Mouse (Mus musculus) liver, embryonic 14.5 days (tissue): ENCODE data around the gene Klhl29. TPM values are rescaled to one million over a fixed set of nuclear protein-coding genes. Genes with fewer than 3 reads are reported as not detected.

Experiments used
- ATAC-seq: fragments of 200-750 bp; cut with Nextera tagmentation; 2 replicates; pipeline ENCODE4 v1.8.0; 2017; ENCODE audit warnings: moderate number of reproducible peaks, mild to moderate bottlenecking, moderate library complexity; ENCODE audit not compliant: insufficient read depth
- DNase-seq, 3 experiments: peaks; one replicate each; pipeline ENCODE4 v3.0.0-alpha.2; 2012 to 2013; ENCODE audit warnings: low read depth in 3 of 3, low spot score in 3 of 3
- H3K27ac ChIP-seq: fragments of 300-500 bp; sonication (generic); 2 replicates; pipeline ENCODE4 v1.5.1; 2014; ENCODE audit warnings: moderate library complexity, mild to moderate bottlenecking, control low read depth, inconsistent platforms
- H3K27me3 ChIP-seq: fragments of 300-500 bp; sonication (generic); 2 replicates; pipeline ENCODE4 v1.6.1; 2014; ENCODE audit warnings: mild to moderate bottlenecking, low read length, moderate library complexity; ENCODE audit not compliant: control insufficient read depth, insufficient read depth
- H3K36me3 ChIP-seq: fragments of 300-500 bp; sonication (generic); replicated peaks from 2 replicates; pipeline ENCODE4 v1.6.1; 2014; ENCODE audit warnings: low read depth; ENCODE audit not compliant: control insufficient read depth, insufficient read depth
- H3K4me1 ChIP-seq, 2 experiments: fragments of 200-500 bp in 1 of 2; fragments of 300-500 bp in 1 of 2; sonication (generic) in 1 of 2; replicated peaks; 2 replicates each; pipeline ENCODE4 v1.6.1; 2012 to 2014; ENCODE audit warnings: antibody characterized with exemption in 1 of 2, inconsistent platforms in 1 of 2, low read length in 1 of 2; ENCODE audit not compliant: control insufficient read depth in 2 of 2, insufficient read depth in 2 of 2
- H3K4me2 ChIP-seq: fragments of 300-500 bp; sonication (generic); 2 replicates; pipeline ENCODE4 v1.6.1; 2014; ENCODE audit warnings: low read depth, mild to moderate bottlenecking, control low read depth, moderate library complexity
- H3K4me3 ChIP-seq, 2 experiments: fragments of 200-500 bp in 1 of 2; fragments of 300-500 bp in 1 of 2; sonication (generic) in 1 of 2; 2 replicates each; pipeline ENCODE4 v1.5.1; 2012 to 2014; ENCODE audit warnings: low read depth in 2 of 2, low read length in 2 of 2, mild to moderate bottlenecking in 2 of 2, control low read depth in 1 of 2, inconsistent platforms in 1 of 2, moderate library complexity in 1 of 2; ENCODE audit not compliant: insufficient read depth in 1 of 2
- H3K9ac ChIP-seq: fragments of 300-500 bp; sonication (generic); replicated peaks from 2 replicates; pipeline ENCODE4 v1.6.1; 2014; ENCODE audit warnings: mild to moderate bottlenecking, control low read depth, moderate library complexity
- H3K9me3 ChIP-seq: fragments of 300-500 bp; sonication (generic); 2 replicates; pipeline ENCODE4 v1.6.1; 2016; ENCODE audit warnings: low read length, mixed read lengths; ENCODE audit not compliant: control insufficient read depth
- CTCF ChIP-seq: IDR thresholded peaks from 2 replicates; pipeline ENCODE4 v1.5.1; 2016; ENCODE audit warnings: antibody characterized with exemption, low read depth, control low read depth
- EP300 ChIP-seq: IDR thresholded peaks from 2 replicates; pipeline ENCODE4 v1.6.1; 2016; ENCODE audit warnings: antibody characterized with exemption, low read depth
- WGBS: fragments of 180-500 bp; shearing (Covaris S2); extraction: QIAGEN DNeasy Blood & Tissue Kit; methylation state at CpG from one replicate; pipeline ENCODE4 v1.1.7; 2014; ENCODE audit not compliant: insufficient replicate concordance; 5-methylcytosine and 5-hydroxymethylcytosine counted together
- polyA plus RNA-seq, 2 experiments: library from polyadenylated mRNA; depleted of rRNA in 1 of 2; stranded (reverse) in 1 of 2; unstranded in 1 of 2; fragments of >200 nt; fragmentation: Nextera tagmentation in 1 of 2; extraction: Ambion mirVana in 1 of 2; gene quantifications; 2 replicates each; pipeline versions ENCODE4 v1.2.1 to v1.2.3; 2012 to 2014

The Klhl29 gene
- polyA plus RNA-seq, 2 experiments, result 0.06 to 0.11 TPM

DNA sequence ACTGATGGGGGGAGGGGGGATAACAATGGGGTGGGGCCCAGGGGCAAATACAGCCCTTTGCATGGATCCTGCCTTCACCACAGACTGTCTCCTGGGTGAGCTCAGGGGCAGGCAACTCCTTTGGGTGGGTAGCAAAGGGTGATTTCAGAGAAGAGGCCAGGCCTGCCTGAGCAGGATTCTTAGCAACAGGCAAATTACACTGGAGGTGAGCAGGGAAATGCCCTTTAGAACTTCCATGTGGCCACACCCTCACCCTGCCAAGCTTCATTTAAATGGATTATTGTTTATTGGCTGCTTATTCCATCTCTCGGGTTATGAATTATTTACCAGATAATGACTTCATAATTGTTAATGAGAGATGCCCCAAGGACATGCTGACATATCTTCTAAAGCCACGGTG, 91.8 kb downstream of the Klhl29 start:
- no peak for TF ChIP-seq CTCF
- TF ChIP-seq EP300, result no peak

DNA sequence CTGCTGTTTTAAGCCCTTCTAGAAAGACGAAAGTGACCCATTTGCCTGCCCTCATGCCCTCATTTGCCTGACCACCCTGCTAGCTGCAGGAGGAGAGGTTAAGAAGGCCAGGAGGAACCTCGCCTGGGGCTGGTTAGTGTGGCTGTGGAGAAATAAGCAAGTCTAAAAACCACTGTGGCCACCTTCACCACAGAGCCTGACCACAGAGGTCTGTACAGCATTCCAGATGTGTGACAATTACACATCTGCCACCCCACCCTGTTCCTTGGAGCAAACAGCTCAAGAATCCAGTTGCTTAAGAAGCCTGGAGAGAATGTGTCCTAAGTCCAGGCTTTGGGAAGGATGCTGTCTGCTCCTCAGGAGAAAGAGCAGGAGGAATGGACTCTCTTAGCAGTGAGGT, 92.9 kb downstream of the Klhl29 start:
- Histone ChIP-seq H3K9ac (no peak overlapping the region), H3K27ac (no peak overlapping the region), H3K4me3 (no peak overlapping the region), H3K9me3 (no peaks in the 10 kb centered on the region), H3K4me2 (no peak overlapping the region), H3K36me3 (no peaks in the 10 kb centered on the region), H3K27me3 (no peaks in the 10 kb centered on the region), H3K4me1 (no peaks in the 10 kb centered on the region)
- 18% methylated on average over 2 of the region's 2 CpGs for WGBS
- TF ChIP-seq EP300 (no peak), CTCF (no peak)
- DNase-seq, result no peak
- ATAC-seq, result no peak

More for the DNA sequence above, 91.8 kb downstream of the Klhl29 start:
- H3K4me1 ChIP-seq, result no peaks in the 10 kb centered on the region
- no peak overlapping the region for H3K4me3 ChIP-seq
- H3K9me3 ChIP-seq, result no peaks in the 10 kb centered on the region
- DNase-seq, result no peak
- H3K9ac ChIP-seq, result no peak overlapping the region
- H3K36me3 ChIP-seq, result no peaks in the 10 kb centered on the region
- no peaks in the 10 kb centered on the region for H3K27me3 ChIP-seq
- ATAC-seq, result no peak
- no peak overlapping the region for H3K4me2 ChIP-seq
- no peak overlapping the region for H3K27ac ChIP-seq
- 55% methylated on average over 2 of the region's 2 CpGs for WGBS

DNA sequence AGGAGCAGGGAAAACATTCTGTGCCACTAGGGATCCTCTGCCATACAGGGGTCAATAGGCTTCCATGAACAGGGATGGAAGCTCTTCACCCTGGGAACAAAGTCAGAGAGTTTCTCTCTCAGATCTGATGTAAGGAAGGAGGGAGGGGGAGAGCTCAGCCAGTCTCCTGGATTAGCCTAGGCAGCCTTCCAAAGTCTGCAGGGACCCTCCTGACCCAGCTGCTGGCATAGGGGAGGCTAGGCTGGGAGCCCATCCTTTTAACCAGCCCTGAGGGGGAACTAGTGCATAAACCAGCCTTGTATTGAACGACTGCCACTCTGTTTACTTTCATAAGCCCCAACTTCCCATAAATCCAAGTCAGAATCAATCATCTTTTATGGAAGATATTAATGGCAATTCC, 95.6 kb downstream of the Klhl29 start:
- ATAC-seq (no peak), DNase-seq (no peak)
- WGBS, result 36% methylated on average over 1 of the region's 1 CpGs
- Histone ChIP-seq H3K27ac (no peak overlapping the region), H3K27me3 (no peaks in the 10 kb centered on the region), H3K4me2 (no peak overlapping the region), H3K9me3 (no peaks in the 10 kb centered on the region), H3K4me1 (no peaks in the 10 kb centered on the region; a peak in 1 of 4 replicates), H3K4me3 (no peak overlapping the region), H3K9ac (no peak overlapping the region), H3K36me3 (no peaks in the 10 kb centered on the region)
- TF ChIP-seq EP300, result no peak
- no peak for TF ChIP-seq CTCF

DNA sequence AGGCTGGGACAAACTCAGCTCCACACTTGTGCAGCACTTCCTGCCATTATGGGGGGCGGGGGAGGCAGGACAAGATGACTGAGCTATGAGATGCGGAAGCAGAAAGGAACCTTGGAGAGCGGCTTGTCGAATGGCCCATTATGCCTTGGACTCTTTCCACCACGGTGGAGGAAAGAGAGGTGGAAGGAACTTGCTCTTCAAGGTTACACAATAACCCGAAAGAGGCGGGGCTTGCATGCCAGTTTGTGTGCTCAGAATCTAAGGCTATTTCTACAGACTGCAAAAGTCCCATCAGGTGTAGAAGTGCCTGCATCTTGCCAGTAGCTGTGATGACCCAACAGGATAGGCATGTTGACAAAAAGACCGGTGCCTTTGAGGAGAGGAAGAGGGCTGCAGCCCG, 98.5 kb downstream of the Klhl29 start:
- H3K9ac ChIP-seq, result no peak overlapping the region
- H3K4me1 ChIP-seq, result no peaks in the 10 kb centered on the region; a peak in 1 of 4 replicates
- no peak overlapping the region for H3K27ac ChIP-seq
- no peaks in the 10 kb centered on the region for H3K36me3 ChIP-seq
- no peaks in the 10 kb centered on the region for H3K27me3 ChIP-seq
- no peak for TF ChIP-seq CTCF
- TF ChIP-seq EP300, result no peak
- no peaks in the 10 kb centered on the region for H3K9me3 ChIP-seq
- 22% methylated on average over 9 of the region's 9 CpGs for WGBS
- no peak for ATAC-seq
- H3K4me2 ChIP-seq, result no peak overlapping the region
- DNase-seq, result peak in 1 of 3 experiments; percentile 2
- H3K4me3 ChIP-seq, result no peak overlapping the region

DNA sequence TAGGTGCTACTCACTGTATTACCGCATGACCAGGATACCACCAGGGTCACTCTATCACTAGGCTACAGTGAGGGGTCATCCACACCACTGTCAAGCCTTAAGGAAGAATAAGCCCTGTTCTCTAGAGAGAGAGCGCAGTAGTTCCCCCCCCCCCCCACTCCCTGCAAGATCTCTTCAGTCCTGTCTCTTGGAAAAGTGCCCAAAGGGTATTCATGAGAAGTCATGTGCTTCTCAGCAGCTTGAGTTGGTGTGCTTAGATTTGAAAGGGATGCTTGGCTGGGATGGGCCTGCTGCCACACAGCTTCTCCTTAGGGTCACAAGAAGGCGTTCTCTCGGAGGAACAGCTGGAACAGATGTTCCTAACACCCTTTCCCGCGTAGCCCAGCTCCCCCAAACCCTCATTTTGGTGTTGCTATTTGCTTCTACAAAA, 100.0 kb downstream of the Klhl29 start:
- Histone ChIP-seq H3K9ac (no peak overlapping the region), H3K4me3 (no peak overlapping the region), H3K27ac (no peak overlapping the region), H3K27me3 (no peaks in the 10 kb centered on the region), H3K4me2 (no peak overlapping the region), H3K4me1 (no peaks in the 10 kb centered on the region; a peak in 1 of 4 replicates), H3K36me3 (no peaks in the 10 kb centered on the region), H3K9me3 (no peaks in the 10 kb centered on the region)
- ATAC-seq (no peak), DNase-seq (no peak)
- 74% methylated on average over 6 of the region's 6 CpGs for WGBS
- no peak for TF ChIP-seq CTCF
- TF ChIP-seq EP300, result no peak
